Mouse (Mus musculus) lung, postnatal 25 days (tissue): ENCODE data around the gene H2-M10.1.
"Not testable (repeated sequence)": the region's sequence is repeated elsewhere in the genome, so short reads cannot be mapped to it uniquely, and the experiment has no call there.

Experiments
- DNase-seq: peaks from one replicate; pipeline ENCODE4 v3.0.0; 2022; ENCODE audit warnings: low spot score

Gene H2-M10.1

GRCm38 (mm10) chr17:36326055-36326454, at the start of gene H2-M10.1:
Gene H2-M10.1, minus strand, starts transcription at chr17:36326155.
- DNase-seq = no peak

DNA sequence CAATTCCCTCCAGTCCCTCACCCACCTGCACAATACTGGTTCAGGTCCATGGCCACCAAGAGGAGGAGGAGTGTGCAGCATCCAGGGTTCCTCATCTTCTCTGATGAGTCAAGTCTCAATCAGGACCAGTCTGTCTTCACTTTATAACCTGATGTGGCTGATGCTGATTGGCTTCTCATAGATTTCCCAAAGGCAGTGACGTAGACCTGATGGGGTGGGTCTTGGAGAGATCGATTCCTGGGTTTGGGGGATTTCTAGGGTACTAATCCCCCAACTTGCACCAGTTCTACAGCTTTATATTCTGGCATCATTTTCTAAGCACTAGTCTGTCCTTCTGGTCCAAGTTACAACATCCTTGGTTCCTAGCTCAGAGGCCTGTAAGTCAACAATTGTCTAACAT, 42.4 kb upstream of the H2-M10.1 start, which contains the start of gene H2-M10.3:
Gene H2-M10.3 (minus strand): TSS at position 101 of the 400 bp plus-strand sequence.
- not testable (repeated sequence) for DNase-seq

DNA sequence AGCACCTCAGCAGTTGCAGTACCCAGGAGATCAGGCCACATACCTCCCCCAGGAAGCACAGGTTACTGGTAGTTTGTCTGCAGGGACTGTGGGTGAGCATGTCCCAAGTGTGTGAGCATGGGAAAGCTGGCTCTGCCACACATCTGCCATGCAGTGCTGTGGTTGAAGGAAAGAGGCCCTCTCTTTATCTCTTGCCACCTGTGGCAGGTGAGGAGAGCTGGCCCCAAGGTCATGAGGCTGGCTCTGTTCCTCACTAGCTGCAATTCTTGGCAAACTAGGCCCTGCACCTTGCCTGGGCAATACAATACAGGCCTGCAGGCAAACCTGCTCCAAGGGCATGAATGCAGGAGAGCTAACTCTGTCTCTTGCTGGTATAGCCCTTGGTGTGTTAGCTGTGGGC, 36.4 kb upstream of the H2-M10.1 start:
- DNase-seq = not testable (repeated sequence)

DNA sequence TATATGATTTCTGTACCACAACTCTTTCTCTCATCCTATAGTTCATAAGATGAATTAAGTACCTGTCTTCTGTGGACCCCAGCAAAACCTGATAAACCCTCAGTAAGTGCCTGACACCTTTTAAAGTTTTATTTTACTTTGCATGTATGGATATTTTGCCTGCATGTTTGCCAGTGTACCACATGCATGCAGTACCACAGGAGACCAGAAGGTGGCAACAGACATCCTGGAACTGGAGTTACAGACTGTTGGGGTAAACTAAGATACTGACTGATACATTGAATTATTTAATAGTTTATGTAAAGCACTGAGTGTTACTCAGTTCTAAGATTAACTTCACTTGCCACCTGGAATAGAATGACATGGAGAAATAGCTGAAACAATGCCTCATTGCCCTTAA, 31.6 kb upstream of the H2-M10.1 start:
- DNase-seq = not testable (repeated sequence)

GRCm38 (mm10) chr17:36355763-36356162, 29.8 kb upstream of the H2-M10.1 start:
- DNase-seq = no peak

GRCm38 (mm10) chr17:36355343-36355742, 29.4 kb upstream of the H2-M10.1 start:
- DNase-seq = peak; percentile 14

- no peak for DNase-seq
These were observed 10.2 kb downstream of the H2-M10.1 start for GRCm38 (mm10) chr17:36315689-36316253.

DNA sequence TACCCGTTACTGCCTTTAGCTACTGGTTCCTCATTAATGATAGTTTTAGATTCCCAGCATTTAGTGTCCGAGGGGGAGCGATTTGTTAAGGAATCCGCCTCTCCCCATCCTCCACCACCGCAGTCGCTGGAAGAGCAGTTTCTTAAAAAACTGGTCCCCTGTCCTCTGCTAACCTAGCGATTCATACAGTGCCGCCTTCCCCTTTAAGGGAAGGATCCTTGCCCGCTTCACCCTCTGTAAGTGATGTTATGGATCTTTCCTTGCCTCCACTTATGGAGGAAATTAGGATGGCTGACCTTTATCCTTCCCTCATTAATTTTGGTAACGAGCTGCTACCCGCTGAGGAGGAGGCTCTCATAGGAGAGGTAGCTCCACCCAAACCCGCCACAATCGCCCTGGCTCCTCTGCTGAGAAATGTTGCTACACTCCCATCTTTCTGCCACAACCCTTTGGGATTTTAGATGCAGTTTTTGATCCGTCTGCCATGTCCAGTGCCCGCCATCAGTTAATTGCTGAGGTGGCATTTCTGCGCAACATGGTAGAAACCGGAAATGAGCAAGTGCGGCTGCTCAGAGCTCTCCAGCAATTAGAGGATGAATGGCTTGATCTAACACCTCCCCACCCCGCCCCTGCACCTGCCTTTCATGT, 10.8 kb downstream of the H2-M10.1 start:
- peak; percentile 43 for DNase-seq

- DNase-seq = no peak
These were observed 11.4 kb downstream of the H2-M10.1 start for GRCm38 (mm10) chr17:36314511-36314910.

- DNase-seq = no peak
These were observed 16.7 kb downstream of the H2-M10.1 start for GRCm38 (mm10) chr17:36309293-36309692.

- DNase-seq = peak; percentile 73
These were observed 17.1 kb downstream of the H2-M10.1 start for GRCm38 (mm10) chr17:36308855-36309254.

- DNase-seq = no peak
These were observed 39.6 kb downstream of the H2-M10.1 start, which contains the start of gene H2-M10.2 for GRCm38 (mm10) chr17:36286390-36286789. Gene H2-M10.2, minus strand, starts transcription at chr17:36286490.

- DNase-seq = no peak
These were observed 44.3 kb downstream of the H2-M10.1 start for GRCm38 (mm10) chr17:36281521-36282245.

DNA sequence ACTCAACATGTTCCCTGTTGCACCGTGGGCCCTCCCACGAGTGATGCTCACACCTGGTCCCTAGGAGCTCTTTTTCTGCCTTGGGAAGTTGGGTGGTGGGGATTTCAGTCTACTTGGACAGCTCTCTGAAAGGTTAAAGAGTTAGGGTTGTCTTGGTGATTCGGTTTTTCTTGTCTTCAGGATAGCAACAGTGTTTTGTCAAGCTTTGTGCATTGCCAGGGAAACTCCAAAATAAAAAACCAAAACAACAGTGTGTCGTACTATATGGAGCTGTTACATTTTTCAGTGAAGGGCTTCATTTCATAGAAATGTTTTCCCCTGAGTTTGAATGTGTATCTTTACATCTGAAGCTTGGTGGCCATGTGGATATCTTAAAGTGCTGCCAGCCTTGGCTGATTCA, 51.2 kb downstream of the H2-M10.1 start:
- DNase-seq = no peak

- no peak for DNase-seq
These were observed 52.2 kb downstream of the H2-M10.1 start for GRCm38 (mm10) chr17:36273796-36274195.
